Mouse (Mus musculus): Measurements from ENCODE around the gene Tmbim1.
A peak's percentile ranks its signal among the peaks of the same experiment; 100 is the strongest.

The Tmbim1 gene

DNA sequence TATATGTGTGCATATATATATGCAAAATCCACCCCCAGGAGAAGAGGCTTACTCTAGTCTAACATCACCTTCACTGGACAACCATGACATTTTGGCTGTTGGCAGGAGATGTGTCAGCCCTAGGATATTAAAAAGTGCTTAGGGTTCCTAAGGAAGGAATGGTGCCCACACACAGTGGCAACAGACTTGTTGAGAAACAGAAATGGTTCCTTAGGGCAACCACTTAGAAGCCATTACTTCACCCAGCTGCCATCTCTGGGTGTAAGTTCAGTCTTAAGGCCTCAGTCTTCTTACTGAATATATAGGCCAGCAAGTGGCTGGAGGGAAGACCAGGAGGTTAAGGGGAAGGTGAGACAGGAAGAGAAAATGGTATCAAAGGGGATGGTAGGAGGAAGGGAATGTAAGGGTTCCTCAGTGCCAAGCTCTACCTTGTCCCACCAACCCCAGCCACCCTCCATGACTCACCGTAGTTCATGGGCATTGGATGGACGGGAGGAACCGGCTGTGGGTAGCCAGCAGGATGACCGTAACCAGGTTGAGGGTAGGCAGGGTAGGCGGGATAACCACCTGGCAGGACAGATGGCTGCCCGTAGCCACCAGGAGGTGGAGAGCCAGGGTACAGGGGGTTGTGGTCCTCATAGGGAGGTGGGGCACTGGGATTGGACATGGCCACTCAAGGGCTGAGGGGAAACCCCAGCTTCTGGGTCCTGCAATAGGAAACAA is 10.5 kb downstream of the Tmbim1 start:
- no peak for DNase-seq

DNA sequence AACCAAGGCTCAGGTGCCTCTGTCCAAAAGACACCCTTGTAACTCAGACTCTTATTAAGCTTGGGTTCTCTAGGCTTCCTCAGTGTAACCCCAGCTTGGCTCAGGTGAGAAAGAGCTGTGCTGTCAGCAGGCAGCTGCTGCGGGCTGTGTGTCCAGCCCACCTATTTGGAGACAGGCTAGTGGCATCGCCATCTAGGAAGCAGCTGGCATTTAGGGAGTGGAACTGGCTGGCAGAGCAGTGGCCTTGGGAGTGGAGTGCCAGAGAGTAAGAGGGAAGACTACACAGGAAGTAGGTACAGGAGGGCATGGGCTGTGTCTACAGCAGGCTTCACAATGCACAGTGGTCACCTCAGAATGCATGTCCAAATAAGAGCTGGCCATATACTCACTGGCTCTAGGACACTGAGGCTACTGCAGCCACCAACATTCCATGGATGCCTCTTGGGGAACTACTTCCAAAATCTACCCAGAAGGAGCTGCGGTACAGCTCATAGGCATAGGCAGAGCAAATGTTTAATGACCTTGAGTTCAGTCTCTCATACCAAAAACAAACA is 11.3 kb downstream of the Tmbim1 start:
- no peak for DNase-seq

DNA sequence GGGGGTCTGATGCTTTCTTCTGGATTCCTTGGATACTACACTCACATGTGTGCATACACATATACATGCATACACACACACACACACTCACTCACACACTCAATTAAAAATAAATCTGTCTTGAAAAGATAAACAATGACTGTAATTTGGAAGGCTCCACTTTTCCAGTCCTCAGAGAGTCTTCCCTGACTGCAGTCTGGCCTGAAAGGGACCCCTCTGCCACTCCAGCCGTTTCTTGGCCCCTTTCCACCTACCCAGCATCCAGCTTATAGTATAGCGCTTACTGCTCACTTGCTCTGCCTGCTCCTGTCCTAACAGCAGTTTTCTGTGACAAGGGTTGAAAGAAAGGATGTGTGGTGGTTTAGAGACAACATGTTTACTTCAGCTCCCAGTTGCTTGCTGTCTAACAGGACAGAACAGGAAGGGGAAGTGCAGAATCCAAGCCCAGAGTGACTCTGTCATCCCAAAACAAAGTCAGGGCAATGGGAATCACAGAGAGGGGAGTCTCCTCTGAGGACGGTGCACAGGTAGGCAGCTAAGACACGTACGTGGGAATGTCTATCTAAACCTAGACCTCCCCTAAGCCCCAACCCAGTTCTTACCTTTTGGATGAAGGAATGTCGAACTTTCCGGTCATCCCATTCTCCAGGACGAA is 12.0 kb downstream of the Tmbim1 start:
- DNase-seq, result no peak

DNA sequence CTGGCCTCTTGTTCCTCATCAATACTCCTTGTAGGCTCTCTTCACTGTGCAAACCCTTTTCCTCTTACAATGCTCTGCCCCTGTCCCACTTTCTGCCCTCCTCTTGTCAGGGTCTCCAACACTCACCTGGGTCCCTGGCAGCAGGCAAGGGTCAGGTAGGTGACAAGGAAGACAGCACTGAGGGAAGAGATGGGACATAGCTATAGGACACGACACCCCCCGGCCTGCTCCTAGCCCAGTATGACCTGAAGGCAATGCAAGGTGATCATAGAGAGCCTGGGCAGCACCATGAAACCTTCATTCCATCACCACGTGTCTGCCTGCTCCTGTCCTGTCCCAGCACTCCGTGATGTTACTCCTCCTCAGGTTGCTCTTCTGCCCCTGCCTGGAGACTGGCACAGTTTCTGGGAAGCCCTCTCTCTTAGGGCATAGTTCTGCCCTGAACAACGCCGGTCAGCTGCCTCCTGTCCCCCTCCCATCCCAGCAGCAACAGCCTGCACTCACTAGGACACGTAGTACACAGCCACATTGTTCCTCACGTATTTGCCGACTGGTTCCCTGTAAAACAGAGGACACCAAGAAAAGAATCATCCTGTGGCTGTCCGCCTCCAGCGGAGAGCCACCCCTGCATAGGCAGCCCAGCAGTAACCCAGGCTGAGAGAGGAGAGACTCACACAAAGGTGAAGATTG is 12.9 kb downstream of the Tmbim1 start:
- DNase-seq, result no peak

DNA sequence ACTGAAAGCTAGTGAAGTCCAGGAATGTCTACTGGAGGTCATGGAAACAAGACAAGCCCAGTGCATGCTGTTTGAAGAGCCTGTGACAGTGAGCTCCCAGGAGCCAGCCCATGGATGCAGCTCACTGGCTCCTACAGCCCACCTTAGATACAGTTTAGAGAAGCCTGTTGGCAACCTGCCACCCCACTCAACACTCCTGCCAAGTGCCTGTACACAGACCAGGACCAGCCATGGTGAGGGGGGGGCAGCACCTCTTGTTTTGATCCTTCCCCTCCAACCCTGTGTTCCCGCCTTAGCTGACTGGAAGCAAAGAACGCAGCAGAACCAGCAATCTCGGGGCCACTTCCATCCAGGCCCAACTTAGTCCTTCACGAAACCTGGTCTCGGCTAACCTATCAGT is 15.3 kb downstream of the Tmbim1 start:
- DNase-seq, result peak; percentile 51 to 61

DNA sequence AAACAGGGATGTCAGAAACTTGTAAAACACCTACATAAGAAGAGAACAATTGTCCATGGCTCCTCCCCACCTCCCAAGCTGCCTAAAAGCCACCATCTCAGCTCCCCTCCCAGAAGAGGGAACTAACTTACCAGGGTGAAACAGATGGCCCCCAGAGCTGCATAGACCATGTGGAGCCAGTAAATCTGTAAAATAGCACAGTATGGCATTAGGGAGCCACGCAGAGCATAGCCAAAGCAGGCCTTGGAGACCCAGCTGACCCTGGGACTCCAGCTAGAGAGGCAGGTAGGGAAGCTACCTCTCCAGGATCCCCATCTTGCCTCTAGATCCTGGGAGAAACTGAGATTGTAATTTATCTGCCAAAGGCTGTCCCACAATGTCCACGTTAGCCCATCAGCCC is 15.7 kb downstream of the Tmbim1 start:
- DNase-seq, result no peak

DNA sequence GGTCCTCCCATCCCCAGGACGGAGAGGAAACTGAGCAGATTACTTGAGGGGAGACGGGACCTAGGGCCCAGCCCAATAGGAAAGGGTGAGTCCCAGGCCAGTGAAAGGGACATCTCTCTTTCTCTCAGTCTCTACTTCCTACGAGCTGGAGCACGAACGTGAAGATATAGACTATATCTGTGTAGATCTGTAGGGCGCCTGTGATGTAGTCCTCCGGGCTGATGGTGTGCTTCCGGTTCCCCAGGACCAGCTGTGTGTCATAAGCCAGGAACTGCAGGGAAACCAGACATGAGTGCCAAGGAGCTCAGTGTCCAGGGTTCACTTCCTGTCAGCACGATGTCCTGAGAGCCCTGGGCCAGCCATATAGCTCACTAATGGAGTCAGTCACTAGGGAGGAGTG is 16.2 kb downstream of the Tmbim1 start:
- no peak for DNase-seq

DNA sequence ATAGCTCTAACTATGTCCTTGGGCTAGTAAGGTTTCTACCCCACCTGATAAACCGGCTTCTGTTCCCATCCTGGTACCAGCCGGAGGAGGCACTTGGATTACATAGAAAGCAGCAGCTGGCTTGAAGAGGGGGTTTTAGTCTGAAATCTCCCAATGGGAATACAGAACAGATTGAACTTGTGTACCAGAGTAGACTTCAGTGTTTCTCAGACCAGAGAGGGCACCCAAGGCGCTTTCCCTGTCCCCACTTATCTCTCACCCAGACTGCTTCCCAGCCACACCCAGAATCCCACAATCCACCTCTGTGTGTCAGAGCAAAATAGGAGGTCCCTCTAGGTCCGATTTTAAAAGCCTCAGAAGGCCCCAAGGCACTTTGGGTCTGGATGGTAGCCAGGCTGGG is 17.1 kb downstream of the Tmbim1 start:
- no peak for DNase-seq

DNA sequence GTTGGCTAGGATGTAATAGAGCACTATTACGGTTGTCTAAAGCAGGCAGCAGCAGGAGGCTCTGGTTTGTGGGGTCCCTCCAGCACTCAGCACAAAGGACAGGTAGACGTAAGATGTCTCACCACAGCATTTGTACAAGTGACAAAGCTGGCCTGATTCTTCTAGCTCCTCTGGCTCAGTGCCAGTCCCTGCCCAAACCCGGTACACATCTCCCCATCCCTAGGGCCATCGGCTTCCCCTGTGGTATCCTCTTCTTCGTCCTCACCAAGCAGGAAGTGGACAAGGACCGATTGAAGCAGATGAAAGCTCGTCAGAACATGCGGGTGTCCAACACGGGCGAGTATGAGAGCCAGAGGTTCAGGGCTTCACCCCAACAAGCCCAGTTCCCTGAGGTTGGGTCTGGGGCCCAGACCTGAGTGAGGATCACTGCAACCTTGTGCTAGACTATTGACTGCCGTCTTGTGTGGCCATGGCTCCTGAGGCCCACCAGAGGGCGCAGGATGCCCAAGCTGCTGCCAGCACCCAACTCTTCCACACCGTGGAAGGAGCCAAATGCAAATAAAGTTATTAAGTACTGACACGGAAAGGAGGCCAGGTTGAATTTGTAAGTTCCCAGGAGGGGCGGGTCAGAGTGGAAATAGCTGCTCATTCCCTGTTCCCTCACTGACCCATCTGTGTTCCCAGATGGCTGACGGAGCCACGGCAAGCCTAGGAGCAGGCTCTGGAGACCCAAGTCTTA is 18.4 kb downstream of the Tmbim1 start:
- peak; percentile 47 to 55 for DNase-seq

DNA sequence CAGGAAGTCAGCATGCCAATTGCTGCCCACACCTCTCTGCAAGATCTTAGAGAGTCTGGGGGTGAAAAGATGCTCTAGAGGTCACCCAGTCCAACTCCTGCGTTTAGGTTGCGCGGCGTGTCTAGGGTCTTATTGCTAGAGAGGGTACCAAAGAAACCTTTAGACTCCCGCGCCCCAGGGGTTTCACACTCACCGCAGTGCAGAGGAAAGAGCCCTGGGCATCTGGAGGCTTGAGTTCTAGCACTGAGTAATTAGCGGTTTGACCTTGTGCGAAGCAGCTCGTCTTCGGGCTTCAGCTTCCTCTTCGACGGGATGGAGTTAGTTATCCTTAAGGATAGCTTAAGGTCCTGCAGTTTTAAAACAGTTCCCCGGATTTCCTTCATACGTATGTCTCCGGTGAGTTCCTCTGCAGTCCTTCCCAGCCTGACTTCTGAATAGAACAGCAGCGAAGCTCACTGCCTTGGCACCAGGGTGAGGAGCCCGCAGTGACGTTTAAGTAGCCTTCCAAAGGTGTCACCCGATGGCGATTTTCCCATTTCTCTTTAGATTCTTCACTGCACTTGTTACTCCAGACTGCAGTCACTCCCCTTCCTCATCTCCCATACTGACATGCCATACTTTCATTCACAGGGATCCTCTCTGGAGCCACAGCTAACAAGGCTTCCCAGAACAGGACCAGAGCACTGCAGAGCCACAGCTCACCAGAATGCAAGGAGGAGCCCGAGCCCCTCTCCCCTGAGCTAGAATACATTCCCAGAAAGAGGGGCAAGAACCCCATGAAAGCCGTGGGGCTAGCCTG is 20.0 kb downstream of the Tmbim1 start:
- DNase-seq, result peak; percentile 39 to 72

DNA sequence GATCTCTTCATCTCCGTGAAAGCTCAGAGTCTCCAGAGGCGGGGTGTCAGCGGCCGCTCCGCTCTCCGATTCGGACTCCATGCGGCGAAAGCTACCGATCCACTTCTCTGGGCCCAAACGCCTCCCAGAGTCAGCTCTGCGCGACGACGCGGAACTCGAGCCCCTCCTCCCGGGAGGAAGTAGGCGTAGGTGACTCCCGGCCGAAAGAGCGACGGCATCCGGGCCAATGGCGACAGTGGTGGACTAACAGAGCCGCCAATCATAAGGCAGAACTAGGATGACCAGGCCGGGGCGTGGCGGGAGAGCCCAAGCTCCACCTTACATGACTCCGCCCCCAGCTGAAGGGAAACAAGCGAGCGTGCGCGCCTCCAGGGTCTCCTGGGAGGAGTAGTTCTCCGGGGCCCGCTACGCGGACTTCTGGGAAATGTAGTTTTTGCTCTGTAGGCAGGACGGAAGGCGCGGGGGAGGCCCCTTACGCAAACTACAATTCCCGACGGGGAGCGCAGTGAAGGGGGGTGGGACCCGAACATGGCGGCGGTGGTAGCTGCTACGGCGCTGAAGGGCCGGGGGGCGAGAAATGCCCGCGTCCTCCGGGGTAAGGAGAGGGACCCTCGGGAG is 20.8 kb downstream of the Tmbim1 start, which contains the start of the genes Aamp and Pnkd:
TSS of gene Aamp (minus strand) at position 196 of the 618 bp plus-strand sequence.
TSS of gene Pnkd (plus strand) at position 388 of the 618 bp plus-strand sequence.
- peak; percentile 99 for DNase-seq

DNA sequence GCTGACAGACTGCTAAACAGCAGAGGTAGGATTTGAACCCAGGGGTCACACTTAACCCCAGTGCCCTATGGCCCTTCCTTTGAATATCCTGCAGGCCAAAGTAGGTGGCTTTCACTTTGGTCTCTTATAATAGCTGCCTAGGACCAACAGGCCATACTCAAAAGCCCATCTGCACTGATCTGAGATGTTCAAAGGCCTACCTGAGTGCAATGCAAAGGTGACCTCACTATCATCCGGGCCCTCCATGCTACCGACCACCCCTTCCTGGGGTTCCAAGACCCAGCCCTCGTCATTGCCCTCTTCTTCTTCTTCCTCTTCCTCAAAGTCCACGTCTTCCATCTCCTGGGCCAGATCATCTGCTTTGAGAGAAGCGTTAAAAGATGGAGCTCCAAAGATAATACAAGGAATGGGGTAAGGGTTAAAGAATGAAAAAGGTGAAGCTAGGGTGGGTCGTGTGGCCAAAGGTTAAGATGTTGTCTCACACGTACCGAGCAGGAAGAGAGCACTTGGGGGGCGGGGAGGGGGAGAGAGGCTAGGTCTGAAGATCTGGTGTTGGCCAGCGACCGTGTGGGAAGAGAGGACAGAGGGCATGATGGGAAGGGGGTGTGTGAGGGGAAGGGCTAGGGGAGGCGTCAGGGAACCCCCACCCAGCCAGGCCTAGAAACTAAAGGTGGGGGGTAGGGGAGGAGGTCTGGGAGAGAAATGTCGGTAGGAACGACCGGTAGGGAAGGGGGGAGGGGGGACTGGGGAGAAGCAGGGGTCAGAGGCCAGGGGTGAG is 21.5 kb downstream of the Tmbim1 start:
- peak; percentile 66 to 77 for DNase-seq

DNA sequence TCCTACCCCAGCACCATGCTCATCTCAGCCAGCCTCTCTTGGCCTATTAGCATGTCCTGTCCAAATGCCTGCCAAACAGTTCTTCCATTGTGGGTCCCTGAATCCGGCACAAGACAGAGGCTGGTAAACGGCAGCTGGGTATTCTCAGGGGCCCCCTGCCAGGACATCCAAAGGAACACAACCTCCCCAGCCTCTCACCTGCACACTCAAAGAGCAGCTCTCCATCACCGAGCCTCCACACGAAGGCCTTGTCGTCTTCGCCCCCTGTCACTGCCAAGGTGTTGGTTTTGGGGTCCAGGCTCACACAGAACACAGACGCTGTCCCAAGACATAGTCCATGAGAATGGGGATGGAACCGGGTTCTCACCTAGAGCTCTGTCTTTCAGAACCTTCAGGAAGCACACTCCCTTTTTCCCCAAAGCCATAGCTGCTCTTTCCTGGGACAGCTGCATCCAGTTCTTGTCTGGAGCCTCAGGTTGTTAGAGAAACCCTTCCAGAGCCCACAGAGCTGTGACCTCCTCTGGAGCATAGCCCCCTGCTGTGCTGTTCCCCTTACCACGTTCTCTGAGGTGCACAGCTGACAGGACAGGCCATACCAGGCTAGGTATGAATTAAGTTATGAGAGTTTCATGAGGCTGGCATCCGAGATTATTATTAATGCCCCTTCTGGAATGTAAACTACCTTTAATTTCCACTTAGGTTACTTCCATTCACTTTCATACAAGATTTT is 22.4 kb downstream of the Tmbim1 start:
- DNase-seq, result no peak

DNA sequence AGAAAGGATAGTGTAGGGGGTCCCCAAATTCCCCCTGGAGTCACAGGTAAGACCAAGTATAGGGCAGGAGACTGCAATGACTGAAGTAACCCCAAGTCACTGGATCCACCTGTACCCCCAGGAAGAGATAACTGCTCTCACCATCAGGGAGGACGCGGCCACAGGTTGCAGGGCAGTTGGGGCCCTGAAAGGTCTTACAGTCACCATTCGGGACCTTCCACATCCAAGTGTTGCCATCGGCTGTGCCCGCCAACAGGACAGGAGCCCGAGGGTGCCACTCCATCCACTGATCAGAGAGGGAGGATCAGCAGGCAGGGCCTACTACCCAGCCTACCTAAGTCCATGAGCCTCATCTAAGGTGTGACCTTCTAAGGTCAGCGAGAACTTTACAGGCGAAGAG is 23.5 kb downstream of the Tmbim1 start:
- DNase-seq, result no peak

DNA sequence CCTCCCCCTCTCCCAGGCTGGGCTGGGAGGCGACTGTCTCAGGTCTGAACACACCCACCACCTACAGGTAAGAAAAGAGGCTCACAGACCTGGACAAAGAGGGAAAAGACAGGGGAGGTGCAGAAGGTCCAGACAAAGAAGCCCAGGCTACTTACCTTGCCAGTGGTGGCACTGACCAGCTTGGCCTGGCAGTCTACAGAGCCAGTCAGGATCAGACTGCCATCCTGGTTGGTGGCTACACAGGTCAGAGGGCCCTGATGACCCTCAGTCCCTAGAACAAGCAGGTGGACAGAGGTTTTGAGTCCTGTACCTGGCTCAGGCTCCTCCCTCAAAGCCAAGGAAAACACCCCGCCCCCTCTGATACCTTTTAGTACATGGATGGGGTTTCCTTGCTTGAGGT is 24.1 kb downstream of the Tmbim1 start:
- no peak for DNase-seq

DNA sequence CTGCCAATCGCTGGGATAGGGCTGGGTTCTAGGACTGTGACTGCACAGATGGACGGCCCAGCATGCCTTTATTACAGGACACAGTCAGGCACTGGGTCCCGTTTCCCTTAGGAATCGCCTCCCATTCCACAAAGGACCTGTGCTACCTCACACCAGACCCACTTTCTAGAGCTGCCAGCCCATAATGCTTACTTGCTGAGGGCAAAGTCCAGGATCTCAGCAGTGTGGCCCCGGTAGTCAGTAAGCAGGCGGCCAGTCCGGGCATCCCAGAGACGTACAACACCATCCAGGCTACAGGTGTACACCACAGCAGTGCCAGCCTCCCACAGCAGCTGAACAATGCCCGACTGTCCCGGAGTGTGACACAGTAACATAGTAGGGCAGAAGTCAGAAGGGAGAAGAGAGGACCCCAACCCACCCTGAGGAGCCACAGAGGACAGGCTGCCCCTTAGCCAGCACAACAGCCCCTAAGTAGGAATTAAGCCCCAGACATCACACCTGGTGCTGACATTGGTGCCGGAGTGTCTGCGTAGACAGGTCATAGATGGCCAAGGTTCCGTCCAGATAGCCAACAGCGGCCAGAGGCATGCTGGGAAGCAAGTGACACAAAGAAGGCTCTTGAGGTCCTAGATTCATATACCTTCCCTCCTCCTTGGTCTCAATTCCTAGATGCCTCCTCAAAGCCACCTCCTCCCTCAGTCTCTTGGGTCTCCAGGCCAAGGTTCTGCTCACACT is 24.7 kb downstream of the Tmbim1 start:
- DNase-seq, result no peak

DNA sequence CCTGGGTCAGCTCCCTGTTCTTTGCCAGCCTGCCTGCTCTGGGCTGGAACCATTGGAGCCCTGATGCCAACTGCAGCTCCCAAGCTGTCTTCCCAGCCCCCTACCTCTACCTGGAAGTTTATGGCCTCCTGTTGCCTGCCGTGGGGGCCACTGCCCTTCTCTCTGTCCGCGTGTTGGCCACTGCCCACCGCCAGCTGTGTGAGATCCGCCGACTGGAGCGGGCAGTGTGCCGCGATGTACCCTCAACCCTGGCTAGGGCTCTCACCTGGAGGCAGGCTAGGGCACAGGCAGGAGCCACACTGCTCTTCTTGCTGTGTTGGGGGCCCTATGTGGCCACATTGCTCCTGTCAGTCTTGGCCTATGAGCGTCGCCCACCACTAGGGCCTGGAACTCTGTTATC is 26.4 kb downstream of the Tmbim1 start:
- DNase-seq, result no peak

DNA sequence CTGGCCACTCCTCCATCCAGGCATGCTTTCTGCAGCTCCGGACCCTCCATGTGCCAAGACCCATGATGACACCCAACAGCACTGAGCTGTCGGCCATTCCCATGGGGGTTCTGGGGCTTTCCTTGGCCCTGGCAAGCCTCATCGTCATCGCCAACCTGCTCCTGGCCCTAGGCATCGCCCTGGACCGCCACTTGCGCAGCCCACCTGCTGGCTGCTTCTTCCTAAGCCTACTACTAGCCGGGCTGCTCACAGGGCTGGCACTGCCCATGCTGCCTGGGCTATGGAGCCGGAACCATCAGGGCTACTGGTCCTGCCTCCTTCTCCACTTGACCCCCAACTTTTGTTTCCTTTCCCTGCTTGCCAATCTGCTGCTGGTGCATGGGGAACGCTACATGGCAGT is 26.9 kb downstream of the Tmbim1 start, which contains the start of gene Gpbar1:
TSS of gene Gpbar1 (plus strand) at position 13 of the 400 bp plus-strand sequence.
- DNase-seq, result no peak

DNA sequence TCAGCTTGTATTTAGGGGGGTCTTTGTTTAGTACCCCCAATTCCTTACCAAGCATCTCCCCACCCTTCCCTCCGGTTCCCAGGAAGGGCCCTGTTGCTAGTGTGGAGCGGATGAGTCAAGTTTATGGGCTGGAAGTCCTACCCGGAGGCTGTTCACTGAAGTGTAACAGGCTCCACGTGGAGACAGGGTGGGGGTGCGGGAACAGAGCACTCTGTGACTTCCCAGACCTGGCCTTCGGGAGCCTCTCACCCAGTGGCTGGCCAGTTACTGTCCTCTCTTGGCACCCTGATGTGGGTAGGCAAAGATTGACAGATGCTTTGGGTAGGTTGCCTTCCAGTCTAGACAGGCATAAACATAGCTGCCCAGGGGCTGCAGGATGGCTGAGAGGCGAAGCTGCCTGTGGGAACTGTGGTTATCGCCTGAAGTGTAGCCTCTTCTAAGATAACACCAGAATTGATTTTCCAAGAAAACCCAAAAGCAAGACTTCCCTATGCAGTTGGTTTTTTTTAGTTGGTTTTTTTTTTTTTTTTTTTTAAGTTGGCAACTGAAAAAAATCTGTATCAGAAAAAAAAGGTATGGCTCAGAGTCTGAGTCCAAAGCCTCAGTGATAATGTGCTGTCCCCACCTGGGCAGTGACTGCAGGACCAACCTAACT is 27.4 kb downstream of the Tmbim1 start:
- DNase-seq, result no peak
